Mouse (Mus musculus) megakaryocyte, embryonic 14.5 days (primary cell): Measurements from ENCODE around the gene Esr2.

Experiments used
- FLI1 ChIP-seq: IDR thresholded peaks from 2 replicates; pipeline ENCODE4 v1.6.1; 2012; ENCODE audit warnings: low read length, inconsistent platforms, mixed read lengths
- GATA1 ChIP-seq: IDR thresholded peaks from 3 replicates; pipeline ENCODE4 v1.6.1; 2012; ENCODE audit warnings: mixed read lengths, low read length, inconsistent platforms, borderline replicate concordance

DNA sequence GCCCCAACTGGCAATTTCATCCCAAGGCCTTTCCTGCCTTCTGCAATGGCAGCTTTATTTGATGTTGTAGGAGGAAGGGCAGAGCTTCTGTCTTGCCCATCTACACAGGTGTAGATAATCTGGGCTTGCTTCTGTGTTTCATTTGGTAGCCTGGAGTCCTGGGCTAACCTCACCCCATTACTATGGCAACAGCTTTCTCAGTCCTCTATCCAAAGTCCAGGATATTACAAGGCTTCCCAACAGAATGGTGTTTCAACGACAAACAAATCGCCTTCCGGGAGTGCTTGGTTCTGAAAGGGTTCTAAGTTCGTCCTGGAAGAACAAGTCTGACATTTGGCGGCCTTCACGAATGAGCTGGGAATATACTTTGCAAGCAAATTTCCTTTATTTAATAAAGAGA, 46.2 kb downstream of the Esr2 start:
- TF ChIP-seq GATA1 (no peak), FLI1 (no peak)
